Mouse (Mus musculus) forebrain, embryonic 14.5 days (tissue): ENCODE measurements around the gene Gbx2. TPM values are rescaled to one million over a fixed set of nuclear protein-coding genes. Genes with fewer than 3 reads are reported as not detected.

Experiments
- ATAC-seq: fragments of 200-750 bp; cut with Nextera tagmentation; 2 replicates; pipeline ENCODE4 v1.8.0; 2017; ENCODE audit warnings: mild to moderate bottlenecking, moderate library complexity
- DNase-seq: peaks from one replicate; pipeline ENCODE4 v3.0.0-alpha.2; 2015; ENCODE audit warnings: low spot score
- H3K27ac ChIP-seq: fragments of 300-500 bp; sonication (generic); 2 replicates; pipeline ENCODE4 v1.5.1; 2014; ENCODE audit warnings: low read depth, mild to moderate bottlenecking, control low read depth, low read length, moderate library complexity
- H3K27me3 ChIP-seq: fragments of 300-500 bp; sonication (generic); replicated peaks from 2 replicates; pipeline ENCODE4 v1.6.1; 2014; ENCODE audit warnings: low read length, control low read depth, mixed read lengths; ENCODE audit not compliant: control insufficient read depth, insufficient read depth
- H3K36me3 ChIP-seq: fragments of 300-500 bp; sonication (generic); 2 replicates; pipeline ENCODE4 v1.6.1; 2014; ENCODE audit warnings: low read length, control low read depth; ENCODE audit not compliant: control insufficient read depth, insufficient read depth
- H3K4me1 ChIP-seq: fragments of 300-500 bp; sonication (generic); 2 replicates; pipeline ENCODE4 v1.6.1; 2014; ENCODE audit warnings: antibody characterized with exemption, low read length, control low read depth; ENCODE audit not compliant: control insufficient read depth, insufficient read depth
- H3K4me2 ChIP-seq: fragments of 300-500 bp; sonication (generic); 2 replicates; pipeline ENCODE4 v1.6.1; 2014; ENCODE audit warnings: mild to moderate bottlenecking, control low read depth, low read length
- H3K4me3 ChIP-seq: fragments of 300-500 bp; sonication (generic); 2 replicates; pipeline ENCODE4 v1.5.1; 2014; ENCODE audit warnings: low read depth, low read length, control low read depth
- H3K9ac ChIP-seq: fragments of 300-500 bp; sonication (generic); 2 replicates; pipeline ENCODE4 v1.6.1; 2014; ENCODE audit warnings: mild to moderate bottlenecking, low read length, control low read depth, moderate library complexity
- H3K9me3 ChIP-seq: fragments of 300-500 bp; sonication (generic); replicated peaks from 2 replicates; pipeline ENCODE4 v1.6.1; 2016; ENCODE audit warnings: low read length, control low read depth, mixed read lengths; ENCODE audit not compliant: control insufficient read depth
- WGBS: fragments of 180-500 bp; shearing (Covaris S2); extraction: QIAGEN DNeasy Blood & Tissue Kit; methylation state at CpG from one replicate; pipeline ENCODE4 v1.1.7; 2014; 5-methylcytosine and 5-hydroxymethylcytosine counted together
- polyA plus RNA-seq: library from polyadenylated mRNA; unstranded; fragments of >200 nt; fragmentation: Nextera tagmentation; extraction: Ambion mirVana; gene quantifications from 2 replicates; pipeline ENCODE4 v1.2.1, GENCODE M21; 2014

Gbx2 gene
- polyA plus RNA-seq, 1 experiment from 2014 or later: 20.7 TPM

GRCm38 (mm10) chr1:89967585-89967984 lies 36.6 kb upstream of the Gbx2 start:
- no peaks in the 10 kb centered on the region for H3K9me3 ChIP-seq
- WGBS: 22% methylated on average over 9 of the region's 9 CpGs
- H3K4me2 ChIP-seq: peak overlapping the region; percentile 79
- H3K4me3 ChIP-seq: peak overlapping the region; percentile 51
- no peak overlapping the region for H3K27ac ChIP-seq
- H3K4me1 ChIP-seq: peaks cover 4% of the 10 kb centered on the region; the same call in 1 of the 2 replicates
- no peaks in the 10 kb centered on the region for H3K36me3 ChIP-seq
- H3K27me3 ChIP-seq: peaks cover 60% of the 10 kb centered on the region
- no peak overlapping the region for H3K9ac ChIP-seq
- DNase-seq (peak; percentile 28), ATAC-seq (peak; percentile 8; the same call in 1 of the 2 replicates)

GRCm38 (mm10) chr1:89964426-89964825 lies 33.4 kb upstream of the Gbx2 start:
- 66% methylated on average over 12 of the region's 12 CpGs for WGBS
- H3K9me3 ChIP-seq: no peaks in the 10 kb centered on the region
- peak; percentile 11 for DNase-seq
- peaks cover 45% of the 10 kb centered on the region for H3K27me3 ChIP-seq
- H3K4me2 ChIP-seq: no peak overlapping the region
- no peak overlapping the region for H3K9ac ChIP-seq
- H3K36me3 ChIP-seq: no peaks in the 10 kb centered on the region
- no peak for ATAC-seq
- H3K27ac ChIP-seq: no peak overlapping the region
- peaks cover 10% of the 10 kb centered on the region for H3K4me1 ChIP-seq
- no peak overlapping the region for H3K4me3 ChIP-seq

- Histone ChIP-seq H3K4me3 (no peak overlapping the region), H3K4me1 (peaks cover 10% of the 10 kb centered on the region), H3K9me3 (no peaks in the 10 kb centered on the region), H3K36me3 (no peaks in the 10 kb centered on the region), H3K4me2 (no peak overlapping the region), H3K27me3 (peaks cover 34% of the 10 kb centered on the region), H3K27ac (no peak overlapping the region), H3K9ac (no peak overlapping the region)
- ATAC-seq (no peak), DNase-seq (no peak)
- 91% methylated on average over 2 of the region's 2 CpGs for WGBS
Observed at GRCm38 (mm10) chr1:89963296-89963695, 32.3 kb upstream of the Gbx2 start.

- Histone ChIP-seq H3K9me3 (no peaks in the 10 kb centered on the region), H3K4me1 (peaks cover 6% of the 10 kb centered on the region), H3K27me3 (peaks cover 22% of the 10 kb centered on the region), H3K27ac (no peak overlapping the region; the same call in 1 of the 2 replicates), H3K4me3 (no peak overlapping the region), H3K36me3 (no peaks in the 10 kb centered on the region), H3K9ac (peak overlapping the region; percentile 25; the same call in 1 of the 2 replicates), H3K4me2 (0 out of 2 replicates have a peak overlapping the region, but pooled peaks have one; percentile 12)
- under 1% methylated on average over 13 of the region's 13 CpGs for WGBS
- ATAC-seq (peak; percentile 52; the same call in 1 of the 2 replicates), DNase-seq (peak; percentile 59)
Observed at GRCm38 (mm10) chr1:89962092-89962491, 31.1 kb upstream of the Gbx2 start.

- Histone ChIP-seq H3K9me3 (no peaks in the 10 kb centered on the region), H3K27ac (no peak overlapping the region), H3K27me3 (peaks cover 24% of the 10 kb centered on the region), H3K4me3 (no peak overlapping the region), H3K36me3 (no peaks in the 10 kb centered on the region), H3K4me2 (no peak overlapping the region), H3K4me1 (peaks cover 6% of the 10 kb centered on the region), H3K9ac (no peak overlapping the region)
- WGBS: 86% methylated on average over 4 of the region's 4 CpGs
- DNase-seq (no peak), ATAC-seq (no peak)
Observed at GRCm38 (mm10) chr1:89959393-89959792, 28.4 kb upstream of the Gbx2 start.

- Histone ChIP-seq H3K4me1 (no peaks in the 10 kb centered on the region), H3K4me2 (no peak overlapping the region), H3K9me3 (no peaks in the 10 kb centered on the region), H3K9ac (no peak overlapping the region), H3K27ac (no peak overlapping the region), H3K36me3 (no peaks in the 10 kb centered on the region), H3K27me3 (peaks cover 78% of the 10 kb centered on the region), H3K4me3 (no peak overlapping the region)
- 2% methylated on average over 16 of the region's 16 CpGs for WGBS
- ATAC-seq: peak; percentile 56; the same call in 1 of the 2 replicates
- peak; percentile 84 for DNase-seq
Observed at GRCm38 (mm10) chr1:89943202-89943601, 12.2 kb upstream of the Gbx2 start.

GRCm38 (mm10) chr1:89942395-89942976 lies 11.5 kb upstream of the Gbx2 start:
- peak overlapping the region; percentile 22; the same call in 1 of the 2 replicates for H3K4me3 ChIP-seq
- no peaks in the 10 kb centered on the region for H3K4me1 ChIP-seq
- no peaks in the 10 kb centered on the region for H3K36me3 ChIP-seq
- under 1% methylated on average over 15 of the region's 15 CpGs for WGBS
- H3K27me3 ChIP-seq: peaks cover 79% of the 10 kb centered on the region
- H3K4me2 ChIP-seq: peak overlapping the region; percentile 47
- no peak overlapping the region for H3K27ac ChIP-seq
- ATAC-seq (0 out of 2 replicates have a peak, but pooled peaks have one; percentile 4), DNase-seq (no peak)
- no peaks in the 10 kb centered on the region for H3K9me3 ChIP-seq
- H3K9ac ChIP-seq: no peak overlapping the region

- peak overlapping the region; percentile 22 for H3K4me3 ChIP-seq
- H3K4me1 ChIP-seq: no peaks in the 10 kb centered on the region
- WGBS: 1% methylated on average over 40 of the region's 40 CpGs
- DNase-seq: no peak
- peak overlapping the region; percentile 44; the same call in 1 of the 2 replicates for H3K27ac ChIP-seq
- H3K27me3 ChIP-seq: peaks cover 79% of the 10 kb centered on the region
- peak overlapping the region; percentile 47 for H3K4me2 ChIP-seq
- peak overlapping the region; percentile 45; the same call in 1 of the 2 replicates for H3K9ac ChIP-seq
- peak; percentile 38 for ATAC-seq
- no peaks in the 10 kb centered on the region for H3K36me3 ChIP-seq
- no peaks in the 10 kb centered on the region for H3K9me3 ChIP-seq
Observed at GRCm38 (mm10) chr1:89941701-89942381, 10.9 kb upstream of the Gbx2 start.
